Mouse (Mus musculus): ENCODE data around the gene Gsdmc4.
"Not testable (repeated sequence)": the region's sequence is repeated elsewhere in the genome, so short reads cannot be mapped to it uniquely, and the experiment has no call there.

- TF ChIP-seq CTCF (IDR thresholded peaks at IDR 0.05; ENCODE audit: control insufficient read depth, insufficient read depth, insufficient replicate concordance, low read depth, low read length); POLR2A (IDR thresholded peaks at IDR 0.05; ENCODE audit: control insufficient read depth, low read depth, low read length): not testable (repeated sequence)
Observed at GRCm38 (mm10) chr15:63912197-63912596, at the start of gene Gsdmc4.

Measured in testis, adult 2 months (tissue).